Mouse (Mus musculus) forebrain, embryonic 16.5 days (tissue): Measurements from ENCODE around the gene Cyp2c23. TPM values are rescaled to one million over a fixed set of nuclear protein-coding genes. Genes with fewer than 3 reads are reported as not detected.

Source experiments
- ATAC-seq: fragments of 200-750 bp; cut with Nextera tagmentation; 2 replicates; pipeline ENCODE4 v1.8.0; 2017; ENCODE audit warnings: mild to moderate bottlenecking, moderate library complexity
- H3K27ac ChIP-seq: fragments of 300-500 bp; sonication (generic); 2 replicates; pipeline ENCODE4 v1.5.1; 2014; ENCODE audit warnings: low read length, control low read depth
- H3K27me3 ChIP-seq: fragments of 300-500 bp; sonication (generic); replicated peaks from 2 replicates; pipeline ENCODE4 v1.6.1; 2014; ENCODE audit warnings: low read length; ENCODE audit not compliant: control insufficient read depth, insufficient read depth
- H3K36me3 ChIP-seq: fragments of 300-500 bp; sonication (generic); 2 replicates; pipeline ENCODE4 v1.6.1; 2014; ENCODE audit not compliant: control insufficient read depth, insufficient read depth
- H3K4me1 ChIP-seq: fragments of 300-500 bp; sonication (generic); replicated peaks from 2 replicates; pipeline ENCODE4 v1.6.1; 2014; ENCODE audit warnings: low read length; ENCODE audit not compliant: control insufficient read depth, insufficient read depth
- H3K4me2 ChIP-seq: fragments of 300-500 bp; sonication (generic); 2 replicates; pipeline ENCODE4 v1.6.1; 2014; ENCODE audit warnings: mild to moderate bottlenecking, low read length, control low read depth
- H3K4me3 ChIP-seq: fragments of 300-500 bp; sonication (generic); replicated peaks from 2 replicates; pipeline ENCODE4 v1.5.1; 2014; ENCODE audit warnings: mild to moderate bottlenecking, low read length, control low read depth
- H3K9ac ChIP-seq: fragments of 300-500 bp; sonication (generic); replicated peaks from 2 replicates; pipeline ENCODE4 v1.6.1; 2014; ENCODE audit warnings: low read depth, low read length, control low read depth
- H3K9me3 ChIP-seq: fragments of 300-500 bp; sonication (generic); 2 replicates; pipeline ENCODE4 v1.6.1; 2016; ENCODE audit warnings: low read length; ENCODE audit not compliant: control insufficient read depth
- WGBS: fragments of 180-500 bp; shearing (Covaris S2); extraction: QIAGEN DNeasy Blood & Tissue Kit; methylation state at CpG from one replicate; pipeline ENCODE4 v1.1.7; 2014; 5-methylcytosine and 5-hydroxymethylcytosine counted together
- polyA plus RNA-seq: library from polyadenylated mRNA; unstranded; fragments of >200 nt; fragmentation: Nextera tagmentation; extraction: Ambion mirVana; gene quantifications from 2 replicates; pipeline ENCODE4 v1.2.1, GENCODE M21; 2015

Cyp2c23 gene
- polyA plus RNA-seq, 1 experiment from 2014 or later: not detected

DNA sequence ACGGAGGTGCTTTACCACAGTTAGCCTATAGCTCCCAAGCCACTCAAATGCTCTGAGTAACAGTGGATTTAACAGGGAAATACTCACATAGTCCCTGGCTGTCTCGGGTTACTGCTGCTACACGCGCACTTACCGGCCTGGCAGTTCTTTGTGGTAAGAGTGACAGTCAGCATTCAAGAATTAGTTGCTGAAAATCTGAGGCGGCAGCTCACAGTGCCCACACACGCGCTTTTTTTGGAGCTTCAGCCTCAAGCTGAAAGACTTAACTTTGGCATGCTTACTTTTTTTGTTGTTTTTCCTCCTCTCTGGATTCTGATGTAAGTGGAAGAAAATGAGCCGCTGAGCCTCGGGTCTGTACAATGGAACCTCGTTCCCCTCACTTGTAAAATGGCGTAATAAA is 21.8 kb downstream of the Cyp2c23 start:
- Histone ChIP-seq H3K36me3 (no peaks in the 10 kb centered on the region), H3K27me3 (no peaks in the 10 kb centered on the region), H3K27ac (no peak overlapping the region), H3K4me3 (no peak overlapping the region), H3K4me1 (no peaks in the 10 kb centered on the region), H3K4me2 (no peak overlapping the region), H3K9me3 (no peaks in the 10 kb centered on the region), H3K9ac (no peak overlapping the region)
- no peak for ATAC-seq
- WGBS: 28% methylated on average over 12 of the region's 12 CpGs

- Histone ChIP-seq H3K9me3 (no peaks in the 10 kb centered on the region), H3K4me2 (no peak overlapping the region), H3K4me3 (no peak overlapping the region), H3K4me1 (no peaks in the 10 kb centered on the region), H3K9ac (no peak overlapping the region), H3K27me3 (no peaks in the 10 kb centered on the region), H3K36me3 (no peaks in the 10 kb centered on the region), H3K27ac (no peak overlapping the region)
- WGBS: 65% methylated on average over 4 of the region's 4 CpGs
- ATAC-seq: no peak
These were observed 24.0 kb downstream of the Cyp2c23 start for GRCm38 (mm10) chr19:44005025-44005424.

DNA sequence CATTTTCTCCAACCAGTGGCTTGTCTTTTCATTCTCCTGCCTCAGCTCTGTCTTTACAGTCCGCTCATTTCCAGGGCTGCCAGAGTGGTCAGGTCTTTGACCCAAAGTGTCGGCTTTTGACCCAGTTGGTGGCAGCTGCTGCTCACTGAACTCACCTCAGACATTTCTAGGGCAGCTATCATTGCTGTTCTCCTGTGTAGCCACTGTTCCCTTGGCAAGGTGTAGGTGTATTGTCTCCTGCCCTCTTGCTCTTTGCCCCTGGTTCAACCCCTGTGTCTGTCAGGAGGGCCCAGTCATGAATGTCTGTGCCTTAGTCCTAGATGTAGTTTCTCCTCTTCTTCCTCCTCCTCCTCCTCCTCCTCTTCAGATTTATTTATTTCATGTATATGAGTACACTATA is 24.7 kb downstream of the Cyp2c23 start:
- H3K4me1 ChIP-seq: no peaks in the 10 kb centered on the region
- H3K27me3 ChIP-seq: no peaks in the 10 kb centered on the region
- no peaks in the 10 kb centered on the region for H3K36me3 ChIP-seq
- no peak overlapping the region for H3K4me2 ChIP-seq
- WGBS: 91% methylated on average over 2 of the region's 2 CpGs
- no peak overlapping the region for H3K9ac ChIP-seq
- ATAC-seq: no peak
- H3K27ac ChIP-seq: no peak overlapping the region
- H3K4me3 ChIP-seq: no peak overlapping the region
- no peaks in the 10 kb centered on the region for H3K9me3 ChIP-seq

DNA sequence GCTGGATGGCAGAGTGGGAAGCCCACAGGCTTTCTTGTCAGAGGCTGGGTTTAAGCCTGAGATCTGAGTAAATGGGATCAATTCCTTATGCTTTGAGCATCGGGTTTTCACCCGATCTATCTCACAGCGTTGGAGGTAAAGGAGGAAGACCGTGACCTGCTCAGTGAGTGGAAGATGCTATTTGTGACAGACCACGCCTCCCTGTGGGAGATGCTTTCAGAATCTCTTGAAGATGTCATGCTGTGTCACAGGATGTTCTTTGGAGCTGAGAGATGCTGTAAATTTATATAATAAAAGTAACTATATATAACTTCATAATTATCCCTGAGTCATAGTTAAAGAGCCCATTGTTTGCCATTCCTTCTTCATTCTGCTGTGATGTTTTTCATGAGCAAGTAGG is 28.3 kb downstream of the Cyp2c23 start:
- no peaks in the 10 kb centered on the region for H3K4me1 ChIP-seq
- no peak overlapping the region for H3K27ac ChIP-seq
- WGBS: 75% methylated on average over 5 of the region's 5 CpGs
- no peak overlapping the region for H3K9ac ChIP-seq
- H3K4me3 ChIP-seq: no peak overlapping the region
- no peak for ATAC-seq
- H3K4me2 ChIP-seq: no peak overlapping the region
- no peaks in the 10 kb centered on the region for H3K27me3 ChIP-seq
- H3K36me3 ChIP-seq: no peaks in the 10 kb centered on the region
- no peaks in the 10 kb centered on the region for H3K9me3 ChIP-seq

GRCm38 (mm10) chr19:44000061-44000460 is 28.9 kb downstream of the Cyp2c23 start:
- no peak overlapping the region for H3K4me3 ChIP-seq
- no peaks in the 10 kb centered on the region for H3K27me3 ChIP-seq
- no peaks in the 10 kb centered on the region for H3K36me3 ChIP-seq
- H3K4me1 ChIP-seq: no peaks in the 10 kb centered on the region
- H3K9ac ChIP-seq: no peak overlapping the region
- no peak for ATAC-seq
- H3K9me3 ChIP-seq: no peaks in the 10 kb centered on the region
- no peak overlapping the region for H3K27ac ChIP-seq
- 88% methylated on average over 1 of the region's 1 CpGs for WGBS
- no peak overlapping the region for H3K4me2 ChIP-seq

- Histone ChIP-seq H3K4me2 (no peak overlapping the region), H3K4me1 (no peaks in the 10 kb centered on the region), H3K4me3 (no peak overlapping the region), H3K27me3 (no peaks in the 10 kb centered on the region), H3K9ac (no peak overlapping the region), H3K36me3 (no peaks in the 10 kb centered on the region), H3K9me3 (no peaks in the 10 kb centered on the region), H3K27ac (no peak overlapping the region)
- ATAC-seq: no peak
- WGBS: 86% methylated on average over 11 of the region's 11 CpGs
These were observed 30.0 kb downstream of the Cyp2c23 start for GRCm38 (mm10) chr19:43998802-43999527.

GRCm38 (mm10) chr19:43998101-43998500 is 30.9 kb downstream of the Cyp2c23 start:
- Histone ChIP-seq H3K36me3 (no peaks in the 10 kb centered on the region), H3K4me3 (no peak overlapping the region), H3K27ac (no peak overlapping the region), H3K4me1 (no peaks in the 10 kb centered on the region), H3K9ac (no peak overlapping the region), H3K9me3 (no peaks in the 10 kb centered on the region), H3K27me3 (no peaks in the 10 kb centered on the region), H3K4me2 (no peak overlapping the region)
- WGBS: 86% methylated on average over 10 of the region's 10 CpGs
- ATAC-seq: no peak

DNA sequence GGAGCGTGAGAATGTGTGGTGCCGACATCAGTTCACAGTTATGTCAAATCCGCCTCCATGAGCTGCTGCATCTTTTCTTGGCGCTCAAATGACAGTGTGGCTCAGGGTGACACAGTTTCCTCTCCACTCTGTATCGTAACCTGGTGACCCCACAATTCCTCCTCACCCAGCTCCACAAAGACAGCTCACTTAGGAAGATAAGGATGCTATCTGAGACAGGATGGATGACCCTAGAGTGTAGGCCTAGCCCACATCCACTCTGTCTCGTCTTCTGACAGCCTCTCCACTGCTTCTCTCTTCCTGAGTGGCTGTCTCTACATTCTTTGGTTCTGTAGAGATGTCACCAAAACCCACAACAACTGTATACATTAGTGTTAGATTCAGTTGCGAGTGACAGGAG is 33.6 kb downstream of the Cyp2c23 start:
- Histone ChIP-seq H3K4me2 (no peak overlapping the region), H3K27ac (no peak overlapping the region), H3K4me1 (no peaks in the 10 kb centered on the region), H3K4me3 (no peak overlapping the region), H3K9ac (no peak overlapping the region), H3K9me3 (no peaks in the 10 kb centered on the region), H3K27me3 (no peaks in the 10 kb centered on the region), H3K36me3 (no peaks in the 10 kb centered on the region)
- WGBS: 79% methylated on average over 7 of the region's 7 CpGs
- ATAC-seq: no peak

GRCm38 (mm10) chr19:43992464-43992863 is 36.5 kb downstream of the Cyp2c23 start:
- ATAC-seq: no peak
- Histone ChIP-seq H3K27ac (no peak overlapping the region), H3K4me1 (no peaks in the 10 kb centered on the region), H3K9ac (no peak overlapping the region), H3K27me3 (no peaks in the 10 kb centered on the region), H3K36me3 (no peaks in the 10 kb centered on the region), H3K4me2 (no peak overlapping the region), H3K4me3 (no peak overlapping the region), H3K9me3 (no peaks in the 10 kb centered on the region)
- 83% methylated on average over 4 of the region's 4 CpGs for WGBS

DNA sequence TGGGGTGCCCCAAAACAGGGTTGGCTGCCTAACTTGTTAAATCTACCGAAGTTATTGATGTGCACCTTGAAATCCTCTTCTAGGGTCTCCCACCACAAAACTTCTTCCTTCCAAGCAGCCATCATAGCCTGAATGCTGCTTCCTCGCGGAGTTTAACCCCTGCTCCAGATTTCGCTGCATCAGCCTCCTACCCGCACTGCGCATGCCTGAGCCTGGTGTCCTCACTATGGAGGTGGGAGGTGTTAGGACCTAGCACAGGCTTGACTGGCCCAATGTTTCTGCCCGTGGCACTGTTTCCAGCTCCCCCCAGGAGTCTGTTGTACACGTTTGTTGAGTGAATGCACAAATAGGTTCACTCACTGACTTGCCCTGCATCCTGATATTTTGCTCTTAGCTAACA is 38.6 kb downstream of the Cyp2c23 start:
- H3K4me2 ChIP-seq: no peak overlapping the region
- H3K4me3 ChIP-seq: no peak overlapping the region

More for the DNA sequence above, 38.6 kb downstream of the Cyp2c23 start:
- no peaks in the 10 kb centered on the region for H3K4me1 ChIP-seq
- H3K27me3 ChIP-seq: no peaks in the 10 kb centered on the region
- no peaks in the 10 kb centered on the region for H3K36me3 ChIP-seq
- ATAC-seq: no peak
- H3K9ac ChIP-seq: no peak overlapping the region
- WGBS: 79% methylated on average over 8 of the region's 8 CpGs
- no peak overlapping the region for H3K27ac ChIP-seq
- no peaks in the 10 kb centered on the region for H3K9me3 ChIP-seq
